Mouse (Mus musculus): Measurements from ENCODE around the gene Ganab. TPM values are rescaled to one million over a fixed set of nuclear protein-coding genes. Genes with fewer than 3 reads are reported as not detected.

The Ganab gene
- polyA plus RNA-seq, 1 experiment from 2014 or later: 30.6 TPM

Other genes starting within 250 kb of the Ganab start
- gene Chrm1, start 234.3 kb upstream of the Ganab start, polyA plus RNA-seq (2014; fragmentation: Illumina TruSeq; extraction: RNeasy Lipid Tissue Mini Kit (QIAGEN cat#74804); ENCODE audit: low read depth, low replicate concordance): not detected
- gene Slc3a2, start 174.7 kb upstream of the Ganab start, polyA plus RNA-seq (2014; fragmentation: Illumina TruSeq; extraction: RNeasy Lipid Tissue Mini Kit (QIAGEN cat#74804); ENCODE audit: low read depth, low replicate concordance): 109 TPM
- gene Wdr74, start 162.2 kb upstream of the Ganab start, polyA plus RNA-seq (2014; fragmentation: Illumina TruSeq; extraction: RNeasy Lipid Tissue Mini Kit (QIAGEN cat#74804); ENCODE audit: low read depth, low replicate concordance): 12.8 TPM
- gene 1700092M07Rik, start 157.4 kb upstream of the Ganab start, polyA plus RNA-seq (2014; fragmentation: Illumina TruSeq; extraction: RNeasy Lipid Tissue Mini Kit (QIAGEN cat#74804); ENCODE audit: low read depth, low replicate concordance): 11.7 TPM
- gene Stx5a, start 156.7 kb upstream of the Ganab start, polyA plus RNA-seq (2014; fragmentation: Illumina TruSeq; extraction: RNeasy Lipid Tissue Mini Kit (QIAGEN cat#74804); ENCODE audit: low read depth, low replicate concordance): 48.6 TPM
- 182 TPM for gene Nxf1, start 141.0 kb upstream of the Ganab start, polyA plus RNA-seq (2014; fragmentation: Illumina TruSeq; extraction: RNeasy Lipid Tissue Mini Kit (QIAGEN cat#74804); ENCODE audit: low read depth, low replicate concordance)
- 4.5 TPM for gene Tmem223, start 127.1 kb upstream of the Ganab start, polyA plus RNA-seq (2014; fragmentation: Illumina TruSeq; extraction: RNeasy Lipid Tissue Mini Kit (QIAGEN cat#74804); ENCODE audit: low read depth, low replicate concordance)
- gene Tmem179b, start 123.6 kb upstream of the Ganab start, polyA plus RNA-seq (2014; fragmentation: Illumina TruSeq; extraction: RNeasy Lipid Tissue Mini Kit (QIAGEN cat#74804); ENCODE audit: low read depth, low replicate concordance): 14.4 TPM
- 3.2 TPM for gene Taf6l, start 111.7 kb upstream of the Ganab start, polyA plus RNA-seq (2014; fragmentation: Illumina TruSeq; extraction: RNeasy Lipid Tissue Mini Kit (QIAGEN cat#74804); ENCODE audit: low read depth, low replicate concordance)
- gene Polr2g, start 99.5 kb upstream of the Ganab start, polyA plus RNA-seq (2014; fragmentation: Illumina TruSeq; extraction: RNeasy Lipid Tissue Mini Kit (QIAGEN cat#74804); ENCODE audit: low read depth, low replicate concordance): 51.5 TPM
- gene Zbtb3, start 95.5 kb upstream of the Ganab start, polyA plus RNA-seq (2014; fragmentation: Illumina TruSeq; extraction: RNeasy Lipid Tissue Mini Kit (QIAGEN cat#74804); ENCODE audit: low read depth, low replicate concordance): 5.3 TPM
- gene Ttc9c, start 78.7 kb upstream of the Ganab start, polyA plus RNA-seq (2014; fragmentation: Illumina TruSeq; extraction: RNeasy Lipid Tissue Mini Kit (QIAGEN cat#74804); ENCODE audit: low read depth, low replicate concordance): 14.5 TPM
- 45.8 TPM for gene Hnrnpul2, start 78.1 kb upstream of the Ganab start, polyA plus RNA-seq (2014; fragmentation: Illumina TruSeq; extraction: RNeasy Lipid Tissue Mini Kit (QIAGEN cat#74804); ENCODE audit: low read depth, low replicate concordance)
- 0.76 TPM for gene AC129217.1, start 68.3 kb upstream of the Ganab start, polyA plus RNA-seq (2014; fragmentation: Illumina TruSeq; extraction: RNeasy Lipid Tissue Mini Kit (QIAGEN cat#74804); ENCODE audit: low read depth, low replicate concordance)
- 360 TPM for gene Bscl2, start 60.6 kb upstream of the Ganab start, polyA plus RNA-seq (2014; fragmentation: Illumina TruSeq; extraction: RNeasy Lipid Tissue Mini Kit (QIAGEN cat#74804); ENCODE audit: low read depth, low replicate concordance)
- 0.53 TPM for gene Gng3, start 58.9 kb upstream of the Ganab start, polyA plus RNA-seq (2014; fragmentation: Illumina TruSeq; extraction: RNeasy Lipid Tissue Mini Kit (QIAGEN cat#74804); ENCODE audit: low read depth, low replicate concordance)
- 0.56 TPM for gene Lrrn4cl, start 47.3 kb upstream of the Ganab start, polyA plus RNA-seq (2014; fragmentation: Illumina TruSeq; extraction: RNeasy Lipid Tissue Mini Kit (QIAGEN cat#74804); ENCODE audit: low read depth, low replicate concordance)
- gene Ubxn1, start 26.6 kb upstream of the Ganab start, polyA plus RNA-seq (2014; fragmentation: Illumina TruSeq; extraction: RNeasy Lipid Tissue Mini Kit (QIAGEN cat#74804); ENCODE audit: low read depth, low replicate concordance): 23.5 TPM
- 2.4 TPM for gene Uqcc3, start 17.1 kb upstream of the Ganab start, polyA plus RNA-seq (2014; fragmentation: Illumina TruSeq; extraction: RNeasy Lipid Tissue Mini Kit (QIAGEN cat#74804); ENCODE audit: low read depth, low replicate concordance)
- gene Lbhd1, start 14.3 kb upstream of the Ganab start, polyA plus RNA-seq (2014; fragmentation: Illumina TruSeq; extraction: RNeasy Lipid Tissue Mini Kit (QIAGEN cat#74804); ENCODE audit: low read depth, low replicate concordance): 107 TPM
- not detected for gene Gm49403, start 14.1 kb upstream of the Ganab start, polyA plus RNA-seq (2014; fragmentation: Illumina TruSeq; extraction: RNeasy Lipid Tissue Mini Kit (QIAGEN cat#74804); ENCODE audit: low read depth, low replicate concordance)
- 35.7 TPM for gene 1810009A15Rik, start 9.2 kb upstream of the Ganab start, polyA plus RNA-seq (2014; fragmentation: Illumina TruSeq; extraction: RNeasy Lipid Tissue Mini Kit (QIAGEN cat#74804); ENCODE audit: low read depth, low replicate concordance)
- gene Gm49416, start 9.1 kb upstream of the Ganab start, polyA plus RNA-seq (2014; fragmentation: Illumina TruSeq; extraction: RNeasy Lipid Tissue Mini Kit (QIAGEN cat#74804); ENCODE audit: low read depth, low replicate concordance): not detected
- gene Ints5, start 5.1 kb upstream of the Ganab start, polyA plus RNA-seq (2014; fragmentation: Illumina TruSeq; extraction: RNeasy Lipid Tissue Mini Kit (QIAGEN cat#74804); ENCODE audit: low read depth, low replicate concordance): 0.32 TPM
- gene B3gat3, start 22.3 kb downstream of the Ganab start, polyA plus RNA-seq (2014; fragmentation: Illumina TruSeq; extraction: RNeasy Lipid Tissue Mini Kit (QIAGEN cat#74804); ENCODE audit: low read depth, low replicate concordance): 2.5 TPM
- gene Rom1, start 31.3 kb downstream of the Ganab start, polyA plus RNA-seq (2014; fragmentation: Illumina TruSeq; extraction: RNeasy Lipid Tissue Mini Kit (QIAGEN cat#74804); ENCODE audit: low read depth, low replicate concordance): 1.2 TPM
- 0.77 TPM for gene Eml3, start 31.5 kb downstream of the Ganab start, polyA plus RNA-seq (2014; fragmentation: Illumina TruSeq; extraction: RNeasy Lipid Tissue Mini Kit (QIAGEN cat#74804); ENCODE audit: low read depth, low replicate concordance)
- 44.3 TPM for gene Mta2, start 43.8 kb downstream of the Ganab start, polyA plus RNA-seq (2014; fragmentation: Illumina TruSeq; extraction: RNeasy Lipid Tissue Mini Kit (QIAGEN cat#74804); ENCODE audit: low read depth, low replicate concordance)
- 7.6 TPM for gene Tut1, start 55.8 kb downstream of the Ganab start, polyA plus RNA-seq (2014; fragmentation: Illumina TruSeq; extraction: RNeasy Lipid Tissue Mini Kit (QIAGEN cat#74804); ENCODE audit: low read depth, low replicate concordance)
- gene Eef1g, start 69.0 kb downstream of the Ganab start, polyA plus RNA-seq (2014; fragmentation: Illumina TruSeq; extraction: RNeasy Lipid Tissue Mini Kit (QIAGEN cat#74804); ENCODE audit: low read depth, low replicate concordance): 146 TPM
- 4.2 TPM for gene Ahnak, start 91.2 kb downstream of the Ganab start, polyA plus RNA-seq (2014; fragmentation: Illumina TruSeq; extraction: RNeasy Lipid Tissue Mini Kit (QIAGEN cat#74804); ENCODE audit: low read depth, low replicate concordance)
- not detected for gene Scgb1a1, start 189.9 kb downstream of the Ganab start, polyA plus RNA-seq (2014; fragmentation: Illumina TruSeq; extraction: RNeasy Lipid Tissue Mini Kit (QIAGEN cat#74804); ENCODE audit: low read depth, low replicate concordance)
- gene Asrgl1, start 237.6 kb downstream of the Ganab start, polyA plus RNA-seq (2014; fragmentation: Illumina TruSeq; extraction: RNeasy Lipid Tissue Mini Kit (QIAGEN cat#74804); ENCODE audit: low read depth, low replicate concordance): 224 TPM